Mouse (Mus musculus): ENCODE results near the gene Enho. TPM values are rescaled to one million over a fixed set of nuclear protein-coding genes. Genes with fewer than 3 reads are reported as not detected.

Gene Enho
- total and polyA plus RNA-seq, 3 experiments, result 8.1 to 22.3 (median 8.3) TPM

- peak in 1 of 2 experiments; percentile 20 for DNase-seq
- no peaks in the 10 kb centered on the region for H3K36me3 ChIP-seq (ENCODE audit: control insufficient read depth, insufficient read depth, low read length)
- WGBS, result 71% methylated on average over 11 of the region's 11 CpGs
- H3K4me1 ChIP-seq (ENCODE audit: control insufficient read depth, insufficient read depth, low read length), result no peaks in the 10 kb centered on the region; the same call in 1 of the 2 replicates
- TF ChIP-seq POLR2A (IDR thresholded peaks at IDR 0.05; ENCODE audit: insufficient read depth, low read depth, low read length) (no peak), CTCF (IDR thresholded peaks at IDR 0.05) (no peak), EP300 (IDR thresholded peaks at IDR 0.05; ENCODE audit: insufficient read depth, low read depth, low read length) (no peak)
- H3K9ac ChIP-seq (ENCODE audit: low read depth, low read length), result no peak overlapping the region
- H3K79me2 ChIP-seq (replicated peaks; ENCODE audit: control insufficient read depth, insufficient read depth, low read length), result no peaks in the 10 kb centered on the region
- intact Hi-C loops (cut with DNase I), result no loop called here
- H3K27me3 ChIP-seq (ENCODE audit: control insufficient read depth, insufficient read depth, low read length), result no peaks in the 10 kb centered on the region
- no peak overlapping the region for H3K27ac ChIP-seq
- H3K4me3 ChIP-seq, result no peak overlapping the region
Measured at GRCm38 (mm10) chr4:41666646-41667045, 26.5 kb upstream of the Enho start.

- Histone ChIP-seq H3K9ac (ENCODE audit: low read depth, low read length) (no peak overlapping the region), H3K79me2 (replicated peaks; ENCODE audit: control insufficient read depth, insufficient read depth, low read length) (no peaks in the 10 kb centered on the region), H3K36me3 (ENCODE audit: control insufficient read depth, insufficient read depth, low read length) (no peaks in the 10 kb centered on the region), H3K27ac (no peak overlapping the region), H3K4me3 (no peak overlapping the region), H3K4me1 (ENCODE audit: control insufficient read depth, insufficient read depth, low read length) (no peaks in the 10 kb centered on the region; the same call in 1 of the 2 replicates), H3K27me3 (ENCODE audit: control insufficient read depth, insufficient read depth, low read length) (no peaks in the 10 kb centered on the region)
- TF ChIP-seq EP300 (IDR thresholded peaks at IDR 0.05; ENCODE audit: insufficient read depth, low read depth, low read length) (no peak), CTCF (IDR thresholded peaks at IDR 0.05) (no peak), POLR2A (IDR thresholded peaks at IDR 0.05; ENCODE audit: insufficient read depth, low read depth, low read length) (no peak)
- 20% methylated on average over 8 of the region's 8 CpGs for whole genome bisulfite sequencing
- intact Hi-C loops (cut with DNase I), result no loop called here
- no peak for DNase-seq
Measured at GRCm38 (mm10) chr4:41665009-41665675, 25.0 kb upstream of the Enho start.

DNA sequence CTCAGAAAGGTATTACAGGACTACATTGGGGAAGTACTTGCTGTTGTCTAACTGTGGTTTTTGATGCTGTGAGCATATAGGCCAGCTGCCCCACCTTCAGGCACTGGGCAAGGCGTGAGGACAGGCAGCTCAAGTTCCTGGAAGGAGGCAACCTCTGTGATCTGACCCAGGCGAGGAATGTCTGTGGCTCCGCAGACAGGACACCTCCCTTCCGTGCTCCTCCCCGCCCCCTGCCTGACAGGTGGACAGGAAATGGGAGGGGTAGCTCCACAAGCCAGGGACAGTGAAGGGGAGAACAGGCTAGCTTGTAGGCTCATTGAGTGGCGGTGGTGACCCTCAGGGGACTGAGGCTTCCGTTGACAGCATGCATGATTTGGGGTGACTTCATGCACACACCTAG lies 24.4 kb upstream of the Enho start:
- no peak for DNase-seq
- H3K4me1 ChIP-seq (ENCODE audit: control insufficient read depth, insufficient read depth, low read length), result no peaks in the 10 kb centered on the region; the same call in 1 of the 2 replicates
- H3K27ac ChIP-seq, result no peak overlapping the region
- intact Hi-C loops (cut with DNase I), result no loop called here
- no peak for TF ChIP-seq CTCF (IDR thresholded peaks at IDR 0.05)
- TF ChIP-seq EP300 (IDR thresholded peaks at IDR 0.05; ENCODE audit: insufficient read depth, low read depth, low read length), result no peak
- no peak for TF ChIP-seq POLR2A (IDR thresholded peaks at IDR 0.05; ENCODE audit: insufficient read depth, low read depth, low read length)
- H3K9ac ChIP-seq (ENCODE audit: low read depth, low read length), result no peak overlapping the region
- no peak overlapping the region for H3K4me3 ChIP-seq
- whole genome bisulfite sequencing, result 43% methylated on average over 7 of the region's 7 CpGs
- H3K36me3 ChIP-seq (ENCODE audit: control insufficient read depth, insufficient read depth, low read length), result no peaks in the 10 kb centered on the region
- H3K79me2 ChIP-seq (replicated peaks; ENCODE audit: control insufficient read depth, insufficient read depth, low read length), result no peaks in the 10 kb centered on the region
- H3K27me3 ChIP-seq (ENCODE audit: control insufficient read depth, insufficient read depth, low read length), result no peaks in the 10 kb centered on the region

GRCm38 (mm10) chr4:41663614-41664013 lies 23.5 kb upstream of the Enho start:
- no peak for DNase-seq
- H3K79me2 ChIP-seq (replicated peaks; ENCODE audit: control insufficient read depth, insufficient read depth, low read length), result no peaks in the 10 kb centered on the region
- TF ChIP-seq POLR2A (IDR thresholded peaks at IDR 0.05; ENCODE audit: insufficient read depth, low read depth, low read length) (no peak), EP300 (IDR thresholded peaks at IDR 0.05; ENCODE audit: insufficient read depth, low read depth, low read length) (no peak), CTCF (IDR thresholded peaks at IDR 0.05) (no peak)
- H3K27ac ChIP-seq, result no peak overlapping the region
- no peaks in the 10 kb centered on the region for H3K27me3 ChIP-seq (ENCODE audit: control insufficient read depth, insufficient read depth, low read length)
- no peak overlapping the region for H3K4me3 ChIP-seq
- WGBS, result 61% methylated on average over 9 of the region's 9 CpGs
- no peaks in the 10 kb centered on the region for H3K36me3 ChIP-seq (ENCODE audit: control insufficient read depth, insufficient read depth, low read length)
- no peaks in the 10 kb centered on the region; the same call in 1 of the 2 replicates for H3K4me1 ChIP-seq (ENCODE audit: control insufficient read depth, insufficient read depth, low read length)
- H3K9ac ChIP-seq (ENCODE audit: low read depth, low read length), result no peak overlapping the region
- intact Hi-C loops (cut with DNase I), result no loop called here

- intact Hi-C loops (cut with DNase I), result no loop called here
- TF ChIP-seq EP300 (IDR thresholded peaks at IDR 0.05; ENCODE audit: insufficient read depth, low read depth, low read length), result no peak
- TF ChIP-seq CTCF (IDR thresholded peaks at IDR 0.05), result no peak
- 82% methylated on average over 11 of the region's 11 CpGs for WGBS
- H3K27me3 ChIP-seq (ENCODE audit: control insufficient read depth, insufficient read depth, low read length), result no peaks in the 10 kb centered on the region
- H3K79me2 ChIP-seq (replicated peaks; ENCODE audit: control insufficient read depth, insufficient read depth, low read length), result no peaks in the 10 kb centered on the region
- no peak overlapping the region for H3K4me3 ChIP-seq
- H3K36me3 ChIP-seq (ENCODE audit: control insufficient read depth, insufficient read depth, low read length), result no peaks in the 10 kb centered on the region
- H3K4me1 ChIP-seq (ENCODE audit: control insufficient read depth, insufficient read depth, low read length), result no peaks in the 10 kb centered on the region; the same call in 1 of the 2 replicates
- no peak overlapping the region for H3K27ac ChIP-seq
- no peak overlapping the region for H3K9ac ChIP-seq (ENCODE audit: low read depth, low read length)
- DNase-seq, result no peak
Measured at GRCm38 (mm10) chr4:41662723-41663122, 22.6 kb upstream of the Enho start.

DNA sequence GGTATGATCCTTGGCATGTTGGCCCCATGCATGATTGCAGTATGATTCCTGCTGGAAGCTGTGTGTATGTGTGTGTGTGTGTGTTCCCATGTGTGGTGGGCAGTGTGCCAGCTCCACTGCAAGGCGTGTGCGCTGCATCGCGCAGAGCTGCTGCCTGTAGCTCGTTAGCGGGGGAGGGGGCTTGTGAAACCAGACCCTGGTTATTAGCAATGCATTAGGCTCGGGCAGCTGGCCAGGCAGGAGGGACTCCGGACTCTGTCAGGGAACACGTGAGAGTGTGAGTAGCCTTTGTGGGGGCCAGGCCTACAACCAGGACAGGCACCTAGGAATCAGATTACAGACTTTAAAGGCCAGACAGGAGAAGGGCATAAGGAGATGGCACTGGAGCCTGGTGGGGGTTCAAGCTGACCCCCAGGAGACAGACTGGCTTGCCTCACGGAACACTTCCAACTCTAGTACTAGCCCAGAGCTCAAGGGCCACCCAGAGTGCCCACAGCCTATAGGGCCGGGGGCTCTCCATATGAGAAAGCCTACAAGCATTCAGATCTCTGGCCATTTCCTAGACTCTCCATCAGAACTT lies 20.8 kb upstream of the Enho start:
- WGBS, result 70% methylated on average over 11 of the region's 11 CpGs
- Histone ChIP-seq H3K9ac (ENCODE audit: low read depth, low read length) (no peak overlapping the region), H3K36me3 (ENCODE audit: control insufficient read depth, insufficient read depth, low read length) (no peaks in the 10 kb centered on the region), H3K27ac (no peak overlapping the region), H3K27me3 (ENCODE audit: control insufficient read depth, insufficient read depth, low read length) (no peaks in the 10 kb centered on the region), H3K4me3 (no peak overlapping the region), H3K4me1 (ENCODE audit: control insufficient read depth, insufficient read depth, low read length) (no peaks in the 10 kb centered on the region; the same call in 1 of the 2 replicates), H3K79me2 (replicated peaks; ENCODE audit: control insufficient read depth, insufficient read depth, low read length) (no peaks in the 10 kb centered on the region)
- no peak for TF ChIP-seq EP300 (IDR thresholded peaks at IDR 0.05; ENCODE audit: insufficient read depth, low read depth, low read length)
- TF ChIP-seq CTCF (IDR thresholded peaks at IDR 0.05), result no peak
- TF ChIP-seq POLR2A (IDR thresholded peaks at IDR 0.05; ENCODE audit: insufficient read depth, low read depth, low read length), result no peak
- DNase-seq, result no peak
- intact Hi-C loops (cut with DNase I), result no loop called here

Measured in heart, adult 2 months (tissue).